Mouse (Mus musculus) midbrain, embryonic 10.5 days (tissue): ENCODE measurements around the gene Maml3. TPM values are rescaled to one million over a fixed set of nuclear protein-coding genes. Genes with fewer than 3 reads are reported as not detected.

ENCODE experiments used
- DNase-seq: peaks from one replicate; pipeline ENCODE4 v3.0.0-alpha.2; 2017; ENCODE audit warnings: low spot score
- H3K27ac ChIP-seq: fragments of 300-500 bp; sonication (generic); replicated peaks from 2 replicates; pipeline ENCODE4 v1.5.1; 2016; ENCODE audit warnings: mild to moderate bottlenecking
- H3K27me3 ChIP-seq: fragments of 300-500 bp; sonication (generic); 2 replicates; pipeline ENCODE4 v1.6.1; 2016; ENCODE audit warnings: low read depth, mild to moderate bottlenecking; ENCODE audit not compliant: poor library complexity, severe bottlenecking
- H3K36me3 ChIP-seq: fragments of 300-500 bp; sonication (generic); 2 replicates; pipeline ENCODE4 v1.6.1; 2016; ENCODE audit warnings: mild to moderate bottlenecking, moderate library complexity
- H3K4me1 ChIP-seq: fragments of 300-500 bp; sonication (generic); 2 replicates; pipeline ENCODE4 v1.6.1; 2016
- H3K4me3 ChIP-seq: fragments of 300-500 bp; sonication (generic); 2 replicates; pipeline ENCODE4 v1.5.1; 2016; ENCODE audit warnings: mild to moderate bottlenecking, moderate library complexity
- H3K9me3 ChIP-seq: fragments of 300-500 bp; sonication (generic); replicated peaks from 2 replicates; pipeline ENCODE4 v1.6.1; 2016; ENCODE audit warnings: mild to moderate bottlenecking
- WGBS: fragments of 180-500 bp; shearing (Covaris S2); methylation state at CpG from one replicate; pipeline ENCODE4 v1.1.7; 2016; 5-methylcytosine and 5-hydroxymethylcytosine counted together
- polyA plus RNA-seq: library from polyadenylated mRNA; unstranded; fragments of >200 nt; fragmentation: Nextera tagmentation; extraction: Ambion mirVana; gene quantifications from 2 replicates; pipeline ENCODE4 v1.2.1, GENCODE M21; 2016

Gene Maml3
- polyA plus RNA-seq, 1 experiment from 2014 or later, result 5.4 TPM

DNA sequence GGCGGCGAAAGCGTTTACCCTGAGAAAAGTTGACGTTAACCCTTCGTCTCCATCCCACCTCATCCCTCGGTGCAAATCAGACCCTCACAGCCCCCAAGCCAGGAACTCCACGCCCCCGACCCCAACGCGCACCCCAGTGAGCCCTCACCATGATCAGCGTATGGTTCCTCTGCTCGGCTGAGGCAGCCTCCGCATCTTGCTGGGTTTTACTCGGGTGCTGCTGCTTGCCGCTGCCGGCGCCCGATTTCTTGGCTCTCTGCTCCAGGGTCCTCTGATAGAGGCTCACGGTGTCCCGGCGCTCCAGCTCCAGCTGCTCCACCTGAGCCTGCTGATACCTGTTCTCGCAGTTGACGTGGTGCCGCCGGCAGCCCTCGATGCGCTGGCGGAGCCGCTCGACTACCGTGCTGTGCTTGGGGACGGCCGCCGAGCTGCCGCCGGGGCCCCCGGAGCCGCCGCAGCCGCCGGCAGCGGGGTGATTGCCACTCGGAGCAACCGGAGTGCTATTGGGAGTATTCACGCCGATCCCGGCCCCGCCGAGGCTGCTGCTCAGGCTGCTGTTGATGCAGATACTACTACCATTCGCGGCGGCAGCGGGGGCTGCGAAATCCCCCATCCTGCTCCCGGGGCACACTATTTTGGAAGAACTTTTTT is 1.2 kb downstream of the Maml3 start:
- Histone ChIP-seq H3K36me3 (0 out of 2 replicates have a peak, but pooled peaks cover 2% of the 10 kb centered on the region), H3K4me1 (peaks cover 30% of the 10 kb centered on the region), H3K27ac (peak overlapping the region; percentile 99), H3K9me3 (no peaks in the 10 kb centered on the region), H3K4me3 (peak overlapping the region; percentile 91), H3K27me3 (no peaks in the 10 kb centered on the region)
- DNase-seq, result peak; percentile 67
- WGBS, result under 1% methylated on average over 55 of the region's 55 CpGs

GRCm38 (mm10) chr3:52102601-52103530 is 2.0 kb downstream of the Maml3 start:
- peak; percentile 92 for DNase-seq
- H3K4me1 ChIP-seq, result peaks cover 37% of the 10 kb centered on the region
- H3K27me3 ChIP-seq, result no peaks in the 10 kb centered on the region
- 0 out of 2 replicates have a peak, but pooled peaks cover 2% of the 10 kb centered on the region for H3K36me3 ChIP-seq
- under 1% methylated on average over 52 of the region's 52 CpGs for WGBS
- H3K4me3 ChIP-seq, result peak overlapping the region; percentile 91
- H3K9me3 ChIP-seq, result no peaks in the 10 kb centered on the region
- peak overlapping the region; percentile 99 for H3K27ac ChIP-seq

DNA sequence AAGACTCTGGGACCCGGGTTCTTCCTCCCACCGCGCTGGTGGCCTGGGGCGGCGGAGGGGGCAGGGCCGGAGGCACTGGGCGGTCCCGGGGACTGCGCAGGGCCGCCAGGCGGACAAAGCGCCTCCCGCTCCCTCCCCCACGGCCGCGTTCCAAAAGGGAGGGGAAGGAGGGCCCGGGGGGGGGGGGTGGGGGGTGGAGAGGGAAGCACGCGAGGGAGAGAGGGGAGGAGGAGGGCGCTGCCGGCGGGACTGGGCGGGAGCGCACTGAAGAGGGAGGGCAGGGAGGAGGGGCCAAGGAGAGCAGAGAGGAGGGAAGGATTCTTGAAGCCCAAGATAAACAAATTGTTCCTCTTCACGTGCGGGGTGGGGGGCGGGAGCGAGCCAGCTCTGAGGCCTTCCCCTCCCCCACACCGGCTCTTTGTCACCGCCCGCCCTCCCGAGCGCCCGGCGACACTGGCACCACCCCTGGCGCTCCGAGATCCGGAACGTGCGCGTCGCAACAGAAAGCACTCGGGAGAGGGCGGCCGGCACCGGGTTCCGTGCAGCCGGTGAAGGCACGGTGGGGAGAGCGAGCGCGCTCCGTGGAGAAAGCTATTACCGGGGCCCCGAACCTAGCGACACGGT is 2.8 kb downstream of the Maml3 start:
- Histone ChIP-seq H3K27me3 (no peaks in the 10 kb centered on the region), H3K9me3 (no peaks in the 10 kb centered on the region), H3K4me3 (peak overlapping the region; percentile 91), H3K36me3 (peaks cover 4% of the 10 kb centered on the region), H3K27ac (peak overlapping the region; percentile 99), H3K4me1 (peaks cover 40% of the 10 kb centered on the region)
- under 1% methylated on average over 52 of the region's 57 CpGs for WGBS
- DNase-seq, result peak; percentile 96

GRCm38 (mm10) chr3:52101401-52101976 is 3.4 kb downstream of the Maml3 start:
- no peak for DNase-seq
- 0 out of 2 replicates have a peak, but pooled peaks cover under 1% of the 10 kb centered on the region for H3K9me3 ChIP-seq
- peak overlapping the region; percentile 99 for H3K27ac ChIP-seq
- peaks cover 9% of the 10 kb centered on the region for H3K36me3 ChIP-seq
- H3K27me3 ChIP-seq, result no peaks in the 10 kb centered on the region
- peaks cover 40% of the 10 kb centered on the region for H3K4me1 ChIP-seq
- WGBS, result under 1% methylated on average over 14 of the region's 14 CpGs
- H3K4me3 ChIP-seq, result peak overlapping the region; percentile 91

DNA sequence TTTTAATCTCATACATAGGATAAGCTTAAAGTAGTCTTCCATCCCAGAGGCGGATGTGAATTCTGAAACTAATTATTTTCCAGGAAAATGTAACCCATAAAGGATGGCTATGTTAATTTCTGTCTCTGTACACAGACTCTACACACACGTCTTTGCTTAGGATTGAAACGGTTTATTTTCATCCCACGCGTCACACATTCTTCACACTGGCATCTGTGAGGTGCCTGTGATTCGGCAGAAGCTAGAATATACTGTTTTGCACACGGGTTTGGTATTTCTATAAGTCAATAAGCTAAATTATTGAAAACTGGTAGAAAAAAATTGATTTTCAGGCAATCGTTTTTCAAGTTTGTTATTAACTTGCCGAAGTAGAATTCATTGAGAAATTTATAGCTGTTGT is 4.0 kb downstream of the Maml3 start:
- H3K27me3 ChIP-seq, result no peaks in the 10 kb centered on the region
- WGBS, result 47% methylated on average over 9 of the region's 9 CpGs
- peaks cover 40% of the 10 kb centered on the region for H3K4me1 ChIP-seq
- peaks cover 15% of the 10 kb centered on the region for H3K36me3 ChIP-seq
- H3K4me3 ChIP-seq, result peak overlapping the region; percentile 91
- 0 out of 2 replicates have a peak, but pooled peaks cover 6% of the 10 kb centered on the region for H3K9me3 ChIP-seq
- H3K27ac ChIP-seq, result peak overlapping the region; percentile 99
- DNase-seq, result no peak

DNA sequence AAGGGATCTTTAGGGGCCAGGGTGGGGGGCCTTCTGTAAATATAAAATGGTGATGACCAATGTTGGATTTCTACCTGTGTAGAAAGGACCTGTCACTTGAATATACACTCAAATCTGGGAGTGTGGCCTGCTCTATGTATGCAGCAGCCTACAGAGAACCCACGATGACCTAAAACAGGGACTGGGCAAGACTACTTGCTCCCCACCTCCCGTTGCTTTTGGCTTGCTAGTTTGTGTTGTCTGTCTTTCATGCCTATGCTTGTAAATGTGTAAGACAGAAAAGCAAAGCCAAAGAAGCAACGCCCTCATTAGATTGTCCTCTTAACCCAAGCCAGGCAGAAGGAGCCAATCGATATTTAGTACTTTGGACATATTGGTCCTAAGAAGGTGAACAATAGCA is 4.6 kb downstream of the Maml3 start:
- Histone ChIP-seq H3K27me3 (no peaks in the 10 kb centered on the region), H3K9me3 (0 out of 2 replicates have a peak, but pooled peaks cover 6% of the 10 kb centered on the region), H3K36me3 (peaks cover 18% of the 10 kb centered on the region), H3K27ac (no peak overlapping the region), H3K4me3 (no peak overlapping the region), H3K4me1 (peaks cover 36% of the 10 kb centered on the region)
- WGBS, result 83% methylated on average over 4 of the region's 4 CpGs
- no peak for DNase-seq

DNA sequence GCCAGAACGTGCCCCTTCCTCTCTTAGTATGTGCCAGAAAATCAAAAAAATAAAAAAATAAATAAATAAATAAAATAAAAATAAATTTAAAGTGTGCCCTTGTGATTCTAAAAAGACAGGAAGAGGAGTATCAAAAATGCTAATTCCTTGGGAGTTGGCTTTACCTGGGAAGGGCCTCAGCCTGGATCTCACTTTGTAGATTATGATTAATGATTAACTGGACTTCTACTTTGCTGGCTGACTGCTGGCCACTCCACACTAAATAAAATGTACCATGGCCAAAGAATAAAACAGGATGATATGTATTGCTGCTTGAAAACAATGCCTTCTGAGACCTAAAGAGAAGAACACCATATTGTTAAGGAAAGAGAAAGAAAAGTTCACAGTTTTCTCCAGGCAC is 5.6 kb downstream of the Maml3 start:
- Histone ChIP-seq H3K4me1 (peaks cover 32% of the 10 kb centered on the region), H3K27ac (no peak overlapping the region), H3K36me3 (peaks cover 21% of the 10 kb centered on the region), H3K27me3 (no peaks in the 10 kb centered on the region), H3K9me3 (0 out of 2 replicates have a peak, but pooled peaks cover 6% of the 10 kb centered on the region), H3K4me3 (no peak overlapping the region)
- WGBS, result 88% methylated on average over 1 of the region's 1 CpGs
- no peak for DNase-seq

GRCm38 (mm10) chr3:52091261-52091797 is 13.5 kb downstream of the Maml3 start:
- no peak for DNase-seq
- WGBS, result 48% methylated on average over 7 of the region's 7 CpGs
- Histone ChIP-seq H3K9me3 (0 out of 2 replicates have a peak, but pooled peaks cover 4% of the 10 kb centered on the region), H3K27ac (no peak overlapping the region; the same call in 1 of the 2 replicates), H3K36me3 (peaks cover 10% of the 10 kb centered on the region), H3K4me3 (no peak overlapping the region), H3K27me3 (no peaks in the 10 kb centered on the region), H3K4me1 (peaks cover 58% of the 10 kb centered on the region)

DNA sequence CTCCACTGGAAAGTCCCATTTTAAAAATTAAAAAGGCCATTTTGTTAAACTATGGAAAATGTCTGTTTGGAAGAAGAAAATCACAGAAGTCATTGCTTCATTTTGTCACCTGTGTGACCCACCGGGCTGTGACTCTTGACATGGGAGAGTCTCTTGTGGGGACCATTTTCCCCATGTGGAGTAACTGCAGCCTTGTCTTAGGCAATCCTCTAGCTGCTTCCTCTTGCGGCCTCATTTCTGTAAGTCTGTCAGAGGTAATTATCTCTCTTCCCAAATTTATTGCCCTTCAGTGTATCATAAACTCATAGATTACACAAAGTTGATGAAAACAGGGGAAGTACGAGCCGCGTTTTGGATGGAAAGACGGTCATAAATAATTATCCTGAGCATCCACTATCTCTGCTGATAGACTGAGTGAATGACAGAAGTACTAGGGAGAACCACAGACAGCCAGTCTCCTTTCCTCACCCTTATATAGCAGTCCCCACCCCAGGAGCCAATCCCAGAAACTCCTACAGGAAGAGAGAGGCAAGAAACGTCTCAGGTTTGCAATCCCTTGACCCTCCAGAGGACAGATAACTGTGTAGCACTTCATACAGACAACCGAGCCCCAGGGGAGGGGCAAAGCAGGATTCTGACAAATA is 14.5 kb downstream of the Maml3 start:
- no peak overlapping the region for H3K4me3 ChIP-seq
- WGBS, result 80% methylated on average over 8 of the region's 8 CpGs
- no peak for DNase-seq
- peaks cover 3% of the 10 kb centered on the region; the same call in 1 of the 2 replicates for H3K36me3 ChIP-seq
- H3K4me1 ChIP-seq, result peaks cover 58% of the 10 kb centered on the region
- no peak overlapping the region for H3K27ac ChIP-seq
- no peaks in the 10 kb centered on the region for H3K27me3 ChIP-seq
- H3K9me3 ChIP-seq, result no peaks in the 10 kb centered on the region

GRCm38 (mm10) chr3:52088458-52089341 is 16.2 kb downstream of the Maml3 start:
- peak; percentile 67 for DNase-seq
- Histone ChIP-seq H3K27ac (peak overlapping the region; percentile 83), H3K4me3 (peak overlapping the region; percentile 10; the same call in 1 of the 2 replicates), H3K27me3 (no peaks in the 10 kb centered on the region), H3K36me3 (no peaks in the 10 kb centered on the region), H3K4me1 (peaks cover 62% of the 10 kb centered on the region), H3K9me3 (no peaks in the 10 kb centered on the region)
- 39% methylated on average over 19 of the region's 19 CpGs for WGBS
